Mouse (Mus musculus) midbrain, embryonic 15.5 days (tissue): ENCODE measurements around the gene Cd247. TPM values are rescaled to one million over a fixed set of nuclear protein-coding genes. Genes with fewer than 3 reads are reported as not detected.

Experiments
- ATAC-seq: fragments of 200-750 bp; cut with Nextera tagmentation; replicated peaks from 2 replicates; pipeline ENCODE4 v1.8.0; 2017; ENCODE audit warnings: moderate TSS enrichment
- H3K27ac ChIP-seq: fragments of 300-500 bp; sonication (generic); 2 replicates; pipeline ENCODE4 v1.5.1; 2015; ENCODE audit warnings: mild to moderate bottlenecking, inconsistent platforms
- H3K27me3 ChIP-seq: fragments of 300-500 bp; sonication (generic); replicated peaks from 2 replicates; pipeline ENCODE4 v1.6.1; 2015; ENCODE audit warnings: inconsistent platforms
- H3K36me3 ChIP-seq: fragments of 300-500 bp; sonication (generic); replicated peaks from 2 replicates; pipeline ENCODE4 v1.6.1; 2015; ENCODE audit warnings: inconsistent platforms
- H3K4me1 ChIP-seq: fragments of 300-500 bp; sonication (generic); 2 replicates; pipeline ENCODE4 v1.6.1; 2015; ENCODE audit warnings: inconsistent platforms
- H3K4me2 ChIP-seq: fragments of 300-500 bp; sonication (generic); 2 replicates; pipeline ENCODE4 v1.6.1; 2015; ENCODE audit warnings: inconsistent platforms, mild to moderate bottlenecking, moderate library complexity
- H3K4me3 ChIP-seq: fragments of 300-500 bp; sonication (generic); 2 replicates; pipeline ENCODE4 v1.5.1; 2015; ENCODE audit warnings: mild to moderate bottlenecking, inconsistent platforms
- H3K9ac ChIP-seq: fragments of 300-500 bp; sonication (generic); 2 replicates; pipeline ENCODE4 v1.6.1; 2015; ENCODE audit warnings: mild to moderate bottlenecking, inconsistent platforms
- H3K9me3 ChIP-seq: fragments of 300-500 bp; sonication (generic); 2 replicates; pipeline ENCODE4 v1.6.1; 2016; ENCODE audit warnings: inconsistent platforms
- WGBS: fragments of 180-500 bp; shearing (Covaris S2); methylation state at CpG from one replicate; pipeline ENCODE4 v1.1.7; 2015; ENCODE audit warnings: mixed read lengths; 5-methylcytosine and 5-hydroxymethylcytosine counted together
- polyA plus RNA-seq: library from polyadenylated mRNA; unstranded; fragments of >200 nt; fragmentation: Nextera tagmentation; extraction: Ambion mirVana; gene quantifications from 2 replicates; pipeline ENCODE4 v1.2.1, GENCODE M21; 2015

Cd247 gene
- polyA plus RNA-seq, 1 experiment from 2014 or later = 1.1 TPM

- 48% methylated on average over 14 of the region's 14 CpGs for WGBS
- no peak overlapping the region for H3K27ac ChIP-seq
- no peak overlapping the region for H3K9ac ChIP-seq
- ATAC-seq = no peak
- no peak overlapping the region for H3K4me2 ChIP-seq
- no peaks in the 10 kb centered on the region for H3K36me3 ChIP-seq
- H3K4me1 ChIP-seq = peaks cover 6% of the 10 kb centered on the region
- H3K27me3 ChIP-seq = no peaks in the 10 kb centered on the region
- H3K4me3 ChIP-seq = no peak overlapping the region
- H3K9me3 ChIP-seq = no peaks in the 10 kb centered on the region
Measured at GRCm38 (mm10) chr1:165864864-165865795, 76.6 kb downstream of the Cd247 start.

- 78% methylated on average over 5 of the region's 5 CpGs for WGBS
- peaks cover 6% of the 10 kb centered on the region for H3K4me1 ChIP-seq
Measured at GRCm38 (mm10) chr1:165866630-165867280, 78.3 kb downstream of the Cd247 start.

GRCm38 (mm10) chr1:165868659-165869058, 80.2 kb downstream of the Cd247 start:
- H3K27ac ChIP-seq = no peak overlapping the region
- no peak for ATAC-seq
- no peaks in the 10 kb centered on the region for H3K9me3 ChIP-seq
- H3K27me3 ChIP-seq = no peaks in the 10 kb centered on the region
- WGBS = 89% methylated on average over 8 of the region's 8 CpGs
- no peaks in the 10 kb centered on the region for H3K36me3 ChIP-seq
- H3K4me1 ChIP-seq = peaks cover 6% of the 10 kb centered on the region
- no peak overlapping the region for H3K9ac ChIP-seq
- no peak overlapping the region for H3K4me2 ChIP-seq
- no peak overlapping the region for H3K4me3 ChIP-seq

More at GRCm38 (mm10) chr1:165866630-165867280, 78.3 kb downstream of the Cd247 start:
- no peak overlapping the region for H3K27ac ChIP-seq
- no peaks in the 10 kb centered on the region for H3K9me3 ChIP-seq
- H3K9ac ChIP-seq = no peak overlapping the region
- H3K27me3 ChIP-seq = no peaks in the 10 kb centered on the region
- no peak overlapping the region for H3K4me3 ChIP-seq
- peak; percentile 63; the same call in 1 of the 2 replicates for ATAC-seq
- H3K4me2 ChIP-seq = no peak overlapping the region
- H3K36me3 ChIP-seq = no peaks in the 10 kb centered on the region

GRCm38 (mm10) chr1:165874645-165875044, 86.2 kb downstream of the Cd247 start:
- H3K4me2 ChIP-seq = no peak overlapping the region
- H3K27me3 ChIP-seq = no peaks in the 10 kb centered on the region
- H3K9me3 ChIP-seq = no peaks in the 10 kb centered on the region
- ATAC-seq = no peak
- H3K27ac ChIP-seq = no peak overlapping the region
- H3K9ac ChIP-seq = no peak overlapping the region
- H3K4me3 ChIP-seq = no peak overlapping the region
- H3K4me1 ChIP-seq = no peaks in the 10 kb centered on the region
- H3K36me3 ChIP-seq = peaks cover 13% of the 10 kb centered on the region; the same call in 1 of the 2 replicates
- WGBS = 53% methylated on average over 8 of the region's 8 CpGs

GRCm38 (mm10) chr1:165875520-165876284, 87.2 kb downstream of the Cd247 start:
- no peak for ATAC-seq
- H3K36me3 ChIP-seq = peaks cover 19% of the 10 kb centered on the region; the same call in 1 of the 2 replicates
- no peaks in the 10 kb centered on the region for H3K27me3 ChIP-seq
- no peak overlapping the region for H3K4me3 ChIP-seq
- H3K4me2 ChIP-seq = no peak overlapping the region
- H3K9ac ChIP-seq = no peak overlapping the region
- no peaks in the 10 kb centered on the region for H3K4me1 ChIP-seq
- H3K9me3 ChIP-seq = no peaks in the 10 kb centered on the region
- WGBS = 93% methylated on average over 6 of the region's 6 CpGs
- no peak overlapping the region for H3K27ac ChIP-seq

GRCm38 (mm10) chr1:165878751-165879150, 90.3 kb downstream of the Cd247 start:
- no peak for ATAC-seq
- H3K36me3 ChIP-seq = peaks cover 19% of the 10 kb centered on the region; the same call in 1 of the 2 replicates
- H3K9ac ChIP-seq = no peak overlapping the region
- H3K4me1 ChIP-seq = no peaks in the 10 kb centered on the region
- no peaks in the 10 kb centered on the region for H3K9me3 ChIP-seq
- no peak overlapping the region for H3K4me3 ChIP-seq
- H3K27me3 ChIP-seq = no peaks in the 10 kb centered on the region
- H3K27ac ChIP-seq = no peak overlapping the region
- H3K4me2 ChIP-seq = no peak overlapping the region
- 98% methylated on average over 2 of the region's 2 CpGs for WGBS

GRCm38 (mm10) chr1:165882146-165882900, 93.8 kb downstream of the Cd247 start:
- no peak overlapping the region for H3K4me2 ChIP-seq
- ATAC-seq = no peak
- no peak overlapping the region for H3K27ac ChIP-seq
- 64% methylated on average over 8 of the region's 8 CpGs for WGBS
- no peaks in the 10 kb centered on the region for H3K9me3 ChIP-seq
- H3K36me3 ChIP-seq = peaks cover 14% of the 10 kb centered on the region; the same call in 1 of the 2 replicates
- no peak overlapping the region for H3K4me3 ChIP-seq
- H3K27me3 ChIP-seq = no peaks in the 10 kb centered on the region
- no peak overlapping the region for H3K9ac ChIP-seq
- no peaks in the 10 kb centered on the region for H3K4me1 ChIP-seq

- peaks cover 30% of the 10 kb centered on the region for H3K36me3 ChIP-seq
- H3K27me3 ChIP-seq = no peaks in the 10 kb centered on the region
- no peaks in the 10 kb centered on the region for H3K9me3 ChIP-seq
- no peak overlapping the region for H3K9ac ChIP-seq
- ATAC-seq = no peak; the same call in 1 of the 2 replicates
- no peak overlapping the region for H3K27ac ChIP-seq
- no peak overlapping the region for H3K4me2 ChIP-seq
- H3K4me1 ChIP-seq = no peaks in the 10 kb centered on the region
- no peak overlapping the region for H3K4me3 ChIP-seq
- WGBS = 81% methylated on average over 2 of the region's 2 CpGs
Measured at GRCm38 (mm10) chr1:165891686-165892085, 103.2 kb downstream of the Cd247 start.

GRCm38 (mm10) chr1:165903596-165903995, 115.1 kb downstream of the Cd247 start:
- no peak for ATAC-seq
- Histone ChIP-seq H3K9me3 (no peaks in the 10 kb centered on the region), H3K4me3 (no peak overlapping the region), H3K27ac (no peak overlapping the region), H3K4me1 (no peaks in the 10 kb centered on the region), H3K4me2 (no peak overlapping the region), H3K27me3 (no peaks in the 10 kb centered on the region), H3K9ac (no peak overlapping the region), H3K36me3 (peaks cover 22% of the 10 kb centered on the region; the same call in 1 of the 2 replicates)
- 76% methylated on average over 1 of the region's 1 CpGs for WGBS

- no peak overlapping the region for H3K4me3 ChIP-seq
- H3K27ac ChIP-seq = no peak overlapping the region
- H3K27me3 ChIP-seq = no peaks in the 10 kb centered on the region
- H3K9me3 ChIP-seq = no peaks in the 10 kb centered on the region
- H3K4me2 ChIP-seq = no peak overlapping the region
- 98% methylated on average over 2 of the region's 2 CpGs for WGBS
- H3K4me1 ChIP-seq = no peaks in the 10 kb centered on the region
- ATAC-seq = no peak
- H3K36me3 ChIP-seq = peaks cover 10% of the 10 kb centered on the region; the same call in 1 of the 2 replicates
- no peak overlapping the region for H3K9ac ChIP-seq
Measured at GRCm38 (mm10) chr1:165908153-165908552, 119.7 kb downstream of the Cd247 start.

GRCm38 (mm10) chr1:165908806-165909205, 120.3 kb downstream of the Cd247 start:
- Histone ChIP-seq H3K27ac (no peak overlapping the region), H3K36me3 (peaks cover 10% of the 10 kb centered on the region; the same call in 1 of the 2 replicates), H3K9me3 (no peaks in the 10 kb centered on the region), H3K9ac (no peak overlapping the region), H3K27me3 (no peaks in the 10 kb centered on the region), H3K4me1 (no peaks in the 10 kb centered on the region), H3K4me2 (no peak overlapping the region), H3K4me3 (no peak overlapping the region)
- 61% methylated on average over 3 of the region's 3 CpGs for WGBS
- no peak for ATAC-seq
